Mouse (Mus musculus) stomach, embryonic 16.5 days (tissue): ENCODE results near the gene Rex1bd. TPM values are rescaled to one million over a fixed set of nuclear protein-coding genes. Genes with fewer than 3 reads are reported as not detected.

Experiments
- ATAC-seq: fragments of 200-750 bp; cut with Nextera tagmentation; 2 replicates; pipeline ENCODE4 v1.8.0; 2017; ENCODE audit warnings: moderate number of reproducible peaks, moderate TSS enrichment; ENCODE audit not compliant: insufficient read depth, low FRiP score
- H3K27ac ChIP-seq: fragments of 300-500 bp; sonication (generic); 2 replicates; pipeline ENCODE4 v1.5.1; 2014; ENCODE audit warnings: low read length
- H3K27me3 ChIP-seq: fragments of 300-500 bp; sonication (generic); 2 replicates; pipeline ENCODE4 v1.6.1; 2014; ENCODE audit warnings: low read length, control low read depth, mixed read lengths; ENCODE audit not compliant: control insufficient read depth, insufficient read depth
- H3K36me3 ChIP-seq: fragments of 300-500 bp; sonication (generic); 2 replicates; pipeline ENCODE4 v1.6.1; 2014; ENCODE audit warnings: low read length; ENCODE audit not compliant: control insufficient read depth, insufficient read depth
- H3K4me1 ChIP-seq: fragments of 300-500 bp; sonication (generic); 2 replicates; pipeline ENCODE4 v1.6.1; 2014; ENCODE audit warnings: low read length, control low read depth, mixed read lengths; ENCODE audit not compliant: control insufficient read depth, insufficient read depth
- H3K4me2 ChIP-seq: fragments of 300-500 bp; sonication (generic); 2 replicates; pipeline ENCODE4 v1.6.1; 2014; ENCODE audit warnings: low read depth, low read length, mixed read lengths
- H3K4me3 ChIP-seq: fragments of 300-500 bp; sonication (generic); replicated peaks from 2 replicates; pipeline ENCODE4 v1.5.1; 2014; ENCODE audit warnings: mild to moderate bottlenecking, low read length
- H3K9ac ChIP-seq: fragments of 300-500 bp; sonication (generic); 2 replicates; pipeline ENCODE4 v1.6.1; 2014; ENCODE audit warnings: low read length
- H3K9me3 ChIP-seq: fragments of 300-500 bp; sonication (generic); replicated peaks from 2 replicates; pipeline ENCODE4 v1.6.1; 2016; ENCODE audit warnings: low read length, control low read depth; ENCODE audit not compliant: control insufficient read depth
- WGBS: fragments of 180-500 bp; shearing (Covaris S2); extraction: QIAGEN DNeasy Blood & Tissue Kit; methylation state at CpG from one replicate; pipeline ENCODE4 v1.1.7; 2014; 5-methylcytosine and 5-hydroxymethylcytosine counted together
- polyA plus RNA-seq: library from polyadenylated mRNA; unstranded; fragments of >200 nt; fragmentation: Nextera tagmentation; extraction: Ambion mirVana; gene quantifications from 2 replicates; pipeline ENCODE4 v1.2.1, GENCODE M21; 2015

Gene Rex1bd
- polyA plus RNA-seq, 1 experiment from 2014 or later: 118 TPM

DNA sequence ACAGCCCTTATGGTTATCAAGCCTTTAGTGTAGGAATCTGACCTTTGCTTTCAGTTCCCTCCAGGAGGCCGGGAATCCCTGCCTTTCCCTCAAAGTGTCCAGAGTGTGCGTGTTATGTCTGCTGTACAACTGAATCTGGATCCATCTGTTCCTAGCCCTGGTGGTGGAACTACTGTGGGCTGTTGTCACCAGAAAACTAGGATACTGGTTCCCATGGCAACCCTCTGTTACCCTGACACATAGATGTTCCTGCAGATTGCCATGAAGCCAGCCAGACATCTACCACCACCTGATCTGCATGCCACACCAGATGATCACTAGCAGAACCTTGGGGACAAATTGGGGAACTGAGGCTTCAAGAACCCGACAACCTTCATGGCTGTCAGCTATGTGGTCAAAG lies 24.6 kb downstream of the Rex1bd start:
- no peaks in the 10 kb centered on the region for H3K36me3 ChIP-seq
- WGBS: 78% methylated on average over 3 of the region's 3 CpGs

DNA sequence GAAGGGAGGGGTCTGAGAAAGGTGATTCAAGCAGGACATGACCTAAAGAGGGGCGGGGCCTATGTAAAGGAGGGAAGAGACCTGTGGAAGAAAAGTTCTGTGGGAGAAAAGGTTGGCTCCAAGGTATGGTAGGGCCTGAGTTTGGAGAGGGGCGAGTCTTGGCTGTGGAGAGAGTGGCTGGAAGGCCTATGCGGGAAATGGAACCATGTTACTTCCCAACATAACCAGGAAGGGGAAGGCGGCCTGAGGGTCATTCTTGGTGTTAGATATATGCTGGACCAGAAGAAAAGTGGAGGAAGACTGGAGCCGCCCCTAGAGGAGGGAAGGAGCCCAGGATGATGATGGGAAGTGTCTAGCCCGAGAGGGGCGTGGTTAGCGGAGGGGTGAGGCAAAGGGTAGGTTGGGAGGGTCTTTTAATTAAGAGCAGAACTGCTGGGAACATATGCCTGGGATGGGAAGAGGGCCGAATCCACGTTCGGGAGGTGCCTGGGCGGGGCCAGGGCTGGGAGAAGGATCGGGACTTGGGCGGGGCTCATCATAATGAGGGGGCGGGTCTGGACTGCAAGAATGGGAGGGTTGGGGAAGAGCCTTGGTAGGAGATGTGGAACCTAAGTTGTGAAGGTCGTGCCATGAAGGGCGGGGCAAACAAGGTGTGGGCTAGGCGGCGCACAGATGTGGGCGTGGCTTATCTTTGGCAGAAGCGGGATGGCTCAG lies 29.1 kb downstream of the Rex1bd start:
- peak overlapping the region; percentile 68 for H3K27ac ChIP-seq
- H3K4me1 ChIP-seq: peaks cover 15% of the 10 kb centered on the region
- no peaks in the 10 kb centered on the region for H3K36me3 ChIP-seq
- ATAC-seq: peak; percentile 47
- H3K4me3 ChIP-seq: peak overlapping the region; percentile 73
- no peaks in the 10 kb centered on the region for H3K9me3 ChIP-seq
- peaks cover 7% of the 10 kb centered on the region; the same call in 1 of the 2 replicates for H3K27me3 ChIP-seq
- WGBS: 2% methylated on average over 21 of the region's 21 CpGs
- peak overlapping the region; percentile 85 for H3K4me2 ChIP-seq
- peak overlapping the region; percentile 90 for H3K9ac ChIP-seq

More for the DNA sequence above, 24.6 kb downstream of the Rex1bd start:
- H3K9ac ChIP-seq: no peak overlapping the region
- peaks cover 11% of the 10 kb centered on the region for H3K4me1 ChIP-seq
- no peak overlapping the region for H3K4me3 ChIP-seq
- no peak overlapping the region for H3K27ac ChIP-seq
- H3K27me3 ChIP-seq: peaks cover 32% of the 10 kb centered on the region
- no peak overlapping the region for H3K4me2 ChIP-seq
- no peaks in the 10 kb centered on the region for H3K9me3 ChIP-seq
- ATAC-seq: no peak

DNA sequence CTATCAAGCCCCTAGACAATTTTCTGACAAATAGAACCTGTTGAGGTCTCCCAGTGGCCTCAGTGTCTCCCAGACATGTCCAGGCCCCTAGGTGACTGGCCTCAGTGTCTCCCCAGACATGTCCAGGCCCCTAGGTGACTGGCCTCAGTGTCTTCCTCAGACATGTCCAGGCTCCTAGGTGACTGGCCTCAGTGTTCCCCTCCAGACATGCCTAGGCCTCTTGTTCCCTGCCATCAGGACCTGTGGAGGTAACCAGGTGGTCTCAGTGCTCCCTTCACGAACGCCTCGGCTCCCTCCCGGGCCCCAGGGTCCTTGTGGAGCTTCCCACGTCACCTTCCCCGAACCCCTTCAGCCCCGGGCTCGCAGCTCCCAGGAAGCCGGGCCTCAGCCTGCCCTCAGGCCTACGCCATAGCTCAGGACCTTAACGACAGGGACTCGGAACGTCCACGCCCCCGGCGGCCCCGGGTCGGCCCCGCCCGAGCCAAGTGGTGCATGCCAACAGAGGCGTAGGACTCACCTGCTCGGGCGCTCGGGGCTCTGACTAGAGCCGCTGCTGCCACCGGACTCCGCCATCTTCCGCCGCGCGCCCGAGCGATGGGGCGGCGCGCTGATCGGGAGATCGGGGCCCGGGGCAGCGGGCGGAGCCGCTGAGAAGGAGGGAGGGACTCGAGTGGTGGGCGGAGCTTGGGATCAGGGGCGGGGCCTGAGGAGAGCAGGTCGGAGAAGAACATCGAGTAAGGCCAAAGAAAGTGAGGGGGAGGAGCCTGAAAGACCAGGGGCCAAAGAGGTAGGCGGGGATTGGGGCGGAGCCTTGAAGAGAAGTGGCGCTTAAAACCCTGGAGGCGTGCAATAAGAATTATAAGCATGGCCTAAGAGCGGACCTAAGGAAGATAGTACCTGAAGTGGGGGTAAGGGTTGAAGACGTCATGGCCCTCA lies 30.0 kb downstream of the Rex1bd start, which contains the start of gene Klhl26:
Gene Klhl26, minus strand, starts transcription at position 636 of the 936 bp plus-strand sequence.
- ATAC-seq: peak; percentile 93
- no peaks in the 10 kb centered on the region for H3K36me3 ChIP-seq
- H3K9ac ChIP-seq: peak within 1 kb of the TSS; percentile 90
- H3K27me3 ChIP-seq: 0 out of 2 replicates have a peak, but pooled peaks cover 7% of the 10 kb centered on the region
- peaks cover 15% of the 10 kb centered on the region for H3K4me1 ChIP-seq
- WGBS: under 1% methylated on average over 52 of the region's 53 CpGs
- H3K27ac ChIP-seq: peak within 1 kb of the TSS; percentile 68
- H3K4me2 ChIP-seq: peak within 1 kb of the TSS; percentile 85
- peak within 1 kb of the TSS; percentile 73 for H3K4me3 ChIP-seq
- no peaks in the 10 kb centered on the region for H3K9me3 ChIP-seq

DNA sequence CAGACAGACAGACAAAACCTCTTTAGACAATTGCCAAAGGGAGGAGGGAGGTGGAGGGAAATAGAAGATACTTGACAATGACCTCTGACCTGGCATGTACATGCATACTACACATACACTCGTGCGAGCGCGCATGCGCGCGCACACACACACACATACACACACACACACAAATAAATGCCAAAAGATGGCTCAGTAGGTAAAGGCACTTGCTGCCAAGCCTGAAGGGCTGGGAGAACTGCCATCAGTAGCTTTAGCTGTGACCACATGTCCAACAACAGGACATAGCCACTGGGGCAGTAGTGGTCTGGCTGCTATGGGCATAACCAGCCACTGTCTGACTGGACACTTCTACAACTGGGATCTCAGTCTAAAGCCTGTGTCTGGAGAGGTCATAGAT lies 34.7 kb downstream of the Rex1bd start:
- 98% methylated on average over 7 of the region's 7 CpGs for WGBS
- no peak overlapping the region for H3K4me2 ChIP-seq

DNA sequence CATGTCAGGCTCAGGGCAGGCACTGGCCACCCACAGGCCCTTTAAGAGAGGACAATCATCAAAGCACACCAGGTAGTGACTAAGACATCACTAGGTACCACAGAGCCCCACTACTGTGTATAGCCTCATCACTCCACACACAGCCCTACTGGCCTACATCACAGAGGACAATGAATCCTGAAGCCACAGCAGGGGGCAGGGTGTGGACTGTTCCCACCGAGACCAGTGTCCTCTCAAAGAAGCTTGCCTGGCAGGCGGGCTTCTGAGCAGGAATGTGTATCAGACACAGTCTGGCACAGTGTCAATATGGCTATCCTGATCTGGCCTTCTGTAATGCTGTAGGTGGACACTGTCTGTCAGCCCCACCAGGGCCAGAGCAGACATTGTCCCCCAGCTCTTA lies 36.6 kb downstream of the Rex1bd start:
- 71% methylated on average over 2 of the region's 2 CpGs for WGBS
- no peak for ATAC-seq
- H3K4me2 ChIP-seq: no peak overlapping the region

More for the DNA sequence above, 34.7 kb downstream of the Rex1bd start:
- Histone ChIP-seq H3K27ac (no peak overlapping the region), H3K36me3 (no peaks in the 10 kb centered on the region), H3K4me3 (no peak overlapping the region), H3K9me3 (no peaks in the 10 kb centered on the region), H3K4me1 (peaks cover 17% of the 10 kb centered on the region), H3K9ac (no peak overlapping the region), H3K27me3 (no peaks in the 10 kb centered on the region)
- no peak for ATAC-seq

DNA sequence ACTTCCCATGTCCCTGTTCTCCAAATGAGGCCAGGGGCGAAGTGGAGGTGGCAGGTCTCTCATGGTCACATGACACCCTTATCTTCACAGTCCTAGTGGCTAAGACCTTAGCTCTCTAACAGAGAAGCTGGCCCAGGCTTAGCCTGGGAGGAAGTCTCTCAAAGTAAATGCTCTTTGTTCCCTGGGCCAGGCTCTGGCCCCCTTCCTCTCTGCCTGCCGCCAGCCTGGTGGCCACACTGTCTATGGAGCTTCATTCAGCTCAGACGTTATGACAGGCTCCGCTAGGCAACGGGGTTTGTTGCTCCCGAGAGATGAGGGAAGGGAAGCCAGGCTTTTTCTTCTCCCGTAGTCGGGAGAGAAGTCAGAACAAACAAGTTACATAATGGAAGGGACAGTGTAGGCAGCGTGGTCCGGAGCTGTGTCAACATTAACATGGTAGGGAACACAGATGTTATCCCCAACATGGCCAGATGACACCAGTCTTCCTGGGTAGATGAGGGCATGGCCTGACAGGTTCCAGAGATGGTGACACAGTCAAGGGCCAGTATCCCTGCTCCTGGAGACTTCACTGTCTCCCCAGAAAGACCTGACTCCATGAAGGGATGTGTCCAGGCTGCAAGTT lies 37.1 kb downstream of the Rex1bd start:
- Histone ChIP-seq H3K27me3 (no peaks in the 10 kb centered on the region), H3K4me3 (no peak overlapping the region), H3K27ac (no peak overlapping the region), H3K4me1 (peaks cover 13% of the 10 kb centered on the region), H3K4me2 (no peak overlapping the region), H3K36me3 (no peaks in the 10 kb centered on the region), H3K9ac (no peak overlapping the region), H3K9me3 (no peaks in the 10 kb centered on the region)
- 0 out of 2 replicates have a peak, but pooled peaks have one; percentile 38 for ATAC-seq
- WGBS: 40% methylated on average over 10 of the region's 10 CpGs

More for the DNA sequence above, 36.6 kb downstream of the Rex1bd start:
- no peak overlapping the region for H3K4me3 ChIP-seq
- H3K9ac ChIP-seq: no peak overlapping the region
- H3K36me3 ChIP-seq: no peaks in the 10 kb centered on the region
- H3K27ac ChIP-seq: no peak overlapping the region
- H3K27me3 ChIP-seq: no peaks in the 10 kb centered on the region
- H3K4me1 ChIP-seq: peaks cover 13% of the 10 kb centered on the region
- no peaks in the 10 kb centered on the region for H3K9me3 ChIP-seq

DNA sequence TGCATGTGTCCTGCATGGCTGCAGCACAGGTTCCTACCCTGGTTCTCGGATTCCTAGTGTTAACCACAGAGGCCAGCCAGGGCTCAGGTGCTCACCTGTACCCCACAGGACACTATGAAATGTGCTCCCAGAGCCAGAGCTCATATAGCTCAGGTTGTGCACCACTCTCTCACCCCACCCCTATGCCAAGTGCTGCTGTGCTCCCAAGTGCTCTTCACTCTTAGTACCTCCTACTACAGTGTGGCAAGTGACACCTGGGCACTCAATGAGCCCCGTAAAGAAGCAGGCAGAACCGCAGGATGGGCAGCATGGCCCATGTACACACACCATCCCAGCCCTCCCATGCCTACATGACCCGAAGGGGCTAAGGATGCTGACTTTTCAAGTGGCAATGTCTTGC lies 37.8 kb downstream of the Rex1bd start:
- Histone ChIP-seq H3K27ac (no peak overlapping the region), H3K9me3 (no peaks in the 10 kb centered on the region), H3K27me3 (no peaks in the 10 kb centered on the region), H3K4me1 (peaks cover 13% of the 10 kb centered on the region), H3K36me3 (no peaks in the 10 kb centered on the region), H3K4me2 (no peak overlapping the region), H3K9ac (no peak overlapping the region), H3K4me3 (no peak overlapping the region)
- ATAC-seq: no peak
- WGBS: 87% methylated on average over 4 of the region's 4 CpGs

DNA sequence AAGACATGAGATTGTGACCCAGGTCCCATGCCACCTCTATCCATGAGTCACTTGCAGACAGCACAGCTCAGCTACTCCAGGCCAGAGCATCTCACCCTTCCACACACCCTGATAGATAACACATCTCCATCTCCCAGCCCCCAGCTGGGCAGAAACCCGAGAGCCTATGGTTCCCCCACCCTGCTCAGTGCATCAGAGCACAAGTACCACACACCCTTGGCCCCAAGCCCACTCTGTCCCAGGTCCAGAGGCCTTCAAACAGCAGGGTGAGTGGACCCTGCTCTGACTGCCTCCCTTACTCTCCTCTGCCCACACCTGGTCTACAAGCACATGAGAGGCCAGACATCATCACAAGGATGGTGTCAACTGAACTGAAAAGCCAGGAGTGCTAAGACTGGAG lies 38.6 kb downstream of the Rex1bd start:
- Histone ChIP-seq H3K4me2 (no peak overlapping the region), H3K4me3 (no peak overlapping the region), H3K27me3 (no peaks in the 10 kb centered on the region), H3K9ac (no peak overlapping the region), H3K27ac (no peak overlapping the region), H3K4me1 (peaks cover 13% of the 10 kb centered on the region), H3K9me3 (no peaks in the 10 kb centered on the region), H3K36me3 (no peaks in the 10 kb centered on the region)
- no peak for ATAC-seq
- WGBS: 59% methylated on average over 1 of the region's 1 CpGs
